Mouse (Mus musculus): ENCODE results near the gene Polr1e. TPM values are rescaled to one million over a fixed set of nuclear protein-coding genes. Genes with fewer than 3 reads are reported as not detected.
"Not testable (repeated sequence)": the region's sequence is repeated elsewhere in the genome, so short reads cannot be mapped to it uniquely, and the experiment has no call there.

Gene Polr1e
- polyA plus RNA-seq, 1 experiment from 2014 or later, result 3.3 TPM

DNA sequence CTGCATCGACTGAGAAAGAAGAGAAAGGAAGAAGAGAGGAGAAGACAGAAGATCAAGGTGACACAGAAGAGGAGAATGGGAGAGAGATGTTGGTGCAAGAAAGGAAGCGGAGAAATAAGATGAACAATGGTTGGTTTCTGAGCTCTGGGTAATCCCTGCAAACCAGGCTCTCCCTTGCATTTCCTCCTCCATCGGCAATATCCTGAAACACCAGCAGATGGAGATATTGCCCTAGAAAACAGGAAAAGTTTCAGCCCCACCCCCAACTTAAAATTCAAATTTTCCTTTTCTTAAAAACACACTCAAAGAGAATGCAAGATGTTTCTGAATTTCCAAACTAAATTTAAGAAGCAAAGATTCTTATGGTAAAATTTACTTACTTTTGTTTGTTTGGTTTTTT lies 2.8 kb upstream of the Polr1e start:
- Histone ChIP-seq H3K79me2 (ENCODE audit: inconsistent target) (peaks cover 7% of the 10 kb centered on the region), H3K36me3 (ENCODE audit: inconsistent target) (no peaks in the 10 kb centered on the region)
- 18% methylated on average over 3 of the region's 3 CpGs for WGBS (ENCODE audit: missing documents)

DNA sequence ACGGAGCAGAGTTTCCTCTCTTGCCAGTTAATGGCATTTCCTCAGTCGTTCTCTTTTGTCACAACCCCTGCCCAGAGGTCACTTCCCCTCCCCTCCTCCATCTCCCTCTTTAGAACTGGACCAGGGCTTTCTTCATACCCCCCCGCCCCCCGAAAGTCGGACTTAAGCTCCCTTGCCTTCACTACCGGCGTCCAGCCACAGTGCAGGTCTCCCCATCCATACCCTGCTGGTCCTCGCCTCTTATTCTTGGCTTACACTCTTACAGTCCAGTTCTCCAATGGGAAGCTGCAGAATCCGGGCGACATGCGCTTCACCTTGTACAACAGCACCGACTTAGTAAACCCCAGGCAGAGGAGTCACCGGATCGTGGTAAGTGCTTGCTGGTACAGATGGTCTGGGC lies 626 bp downstream of the Polr1e start:
- Histone ChIP-seq H3K4me3 (ENCODE audit: inconsistent target) (peak overlapping the region; percentile 72), H3K27ac (no peak overlapping the region), H3K36me3 (ENCODE audit: inconsistent target) (no peaks in the 10 kb centered on the region), H3K79me2 (ENCODE audit: inconsistent target) (no peaks in the 10 kb centered on the region)
- WGBS (ENCODE audit: missing documents), result 3% methylated on average over 10 of the region's 14 CpGs

More for the DNA sequence above, 2.8 kb upstream of the Polr1e start:
- Histone ChIP-seq H3K27ac (no peak overlapping the region), H3K4me3 (ENCODE audit: inconsistent target) (no peak overlapping the region)

DNA sequence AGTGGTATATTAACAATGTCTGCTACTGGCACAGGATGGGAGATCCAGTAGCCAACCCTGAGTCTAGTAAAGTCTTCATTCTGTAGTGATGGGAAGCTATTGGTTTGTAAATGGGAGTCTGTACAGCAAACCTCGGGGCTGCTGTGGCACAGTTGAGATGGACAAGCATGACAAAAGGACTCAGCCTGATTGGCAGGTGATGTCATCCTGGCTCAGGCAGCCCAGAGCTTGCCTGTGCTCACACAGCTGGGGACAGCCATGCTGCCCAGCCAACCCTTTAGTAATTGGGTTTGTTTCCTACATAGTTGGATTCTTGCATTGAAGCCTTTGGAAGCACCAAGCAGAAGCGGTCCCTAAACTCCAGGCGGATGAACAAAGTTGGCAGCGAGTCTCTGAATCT lies 8.1 kb downstream of the Polr1e start:
- no peaks in the 10 kb centered on the region for H3K36me3 ChIP-seq (ENCODE audit: inconsistent target)

DNA sequence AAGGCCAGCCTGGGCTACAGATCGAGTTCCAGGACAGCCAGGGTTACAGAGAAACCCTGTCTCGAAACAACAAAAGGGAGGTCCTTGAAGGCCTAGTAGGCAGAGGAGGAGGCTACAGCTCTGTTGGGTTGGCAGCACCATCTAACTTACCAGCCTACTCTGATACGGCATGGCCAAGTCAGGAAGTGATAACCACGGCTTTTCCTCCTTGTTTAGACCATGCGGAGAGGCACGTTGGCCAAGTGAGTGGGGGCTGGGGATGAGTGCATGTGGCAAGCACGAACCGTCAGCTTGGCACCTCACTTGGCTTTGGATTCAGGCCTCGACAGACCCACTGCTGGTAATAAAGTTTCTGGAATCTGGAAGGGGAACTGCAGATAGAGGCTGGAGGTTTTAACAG lies 14.2 kb downstream of the Polr1e start:
- Histone ChIP-seq H3K79me2 (ENCODE audit: inconsistent target) (no peaks in the 10 kb centered on the region), H3K4me3 (ENCODE audit: inconsistent target) (no peak overlapping the region), H3K36me3 (ENCODE audit: inconsistent target) (no peaks in the 10 kb centered on the region), H3K27ac (no peak overlapping the region)
- WGBS (ENCODE audit: missing documents), result 29% methylated on average over 9 of the region's 9 CpGs

More for the DNA sequence above, 8.1 kb downstream of the Polr1e start:
- Histone ChIP-seq H3K79me2 (ENCODE audit: inconsistent target) (no peaks in the 10 kb centered on the region), H3K4me3 (ENCODE audit: inconsistent target) (no peak overlapping the region), H3K27ac (no peak overlapping the region)
- WGBS (ENCODE audit: missing documents), result 100% methylated on average over 4 of the region's 4 CpGs

DNA sequence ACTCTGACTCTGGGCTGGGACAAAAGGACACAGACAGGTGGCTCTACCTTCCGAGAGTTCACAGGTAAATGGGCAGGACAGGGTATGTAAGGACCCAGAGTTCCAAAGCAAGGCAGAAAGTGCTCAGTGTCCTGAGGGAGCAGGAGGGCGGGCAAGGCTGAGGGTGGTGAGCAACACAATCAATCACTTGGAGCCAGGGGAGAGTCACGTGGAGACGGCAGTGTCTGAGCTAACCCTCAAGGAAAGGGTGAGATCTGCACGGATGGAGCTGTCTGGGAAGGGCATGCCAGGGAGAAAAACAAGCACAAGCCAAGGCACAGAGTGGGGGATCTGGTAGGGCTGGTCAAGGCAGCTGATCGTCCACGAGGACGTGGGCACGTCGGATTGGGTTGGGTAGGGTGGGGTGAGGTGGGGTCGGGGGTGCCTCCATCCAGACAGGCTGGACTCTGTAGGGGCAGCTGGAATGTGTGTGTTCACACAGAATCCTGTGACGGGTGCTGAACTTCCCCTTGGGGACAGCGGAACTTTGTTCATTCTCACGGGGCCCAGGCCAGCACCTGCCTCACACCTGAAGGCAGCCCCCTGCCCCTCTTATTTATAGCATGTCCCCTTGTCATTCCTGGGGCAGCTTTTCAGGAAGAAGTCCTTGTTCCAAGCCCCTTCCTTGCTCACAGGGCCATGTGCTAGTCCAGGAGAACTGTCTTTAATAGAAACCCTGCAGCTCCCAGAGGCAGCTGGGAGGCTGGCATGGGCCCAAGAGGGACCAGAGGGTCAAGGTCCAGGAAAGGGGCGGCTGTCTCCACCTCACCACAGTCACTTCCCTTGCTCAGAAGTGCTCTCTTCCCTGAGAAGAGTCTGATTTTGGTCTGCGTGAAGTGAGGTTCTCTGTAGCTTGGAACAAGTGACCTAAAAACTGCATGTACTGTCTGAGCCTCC lies 16.6 kb downstream of the Polr1e start:
- H3K36me3 ChIP-seq (ENCODE audit: inconsistent target), result no peaks in the 10 kb centered on the region
- 64% methylated on average over 16 of the region's 16 CpGs for WGBS (ENCODE audit: missing documents)

DNA sequence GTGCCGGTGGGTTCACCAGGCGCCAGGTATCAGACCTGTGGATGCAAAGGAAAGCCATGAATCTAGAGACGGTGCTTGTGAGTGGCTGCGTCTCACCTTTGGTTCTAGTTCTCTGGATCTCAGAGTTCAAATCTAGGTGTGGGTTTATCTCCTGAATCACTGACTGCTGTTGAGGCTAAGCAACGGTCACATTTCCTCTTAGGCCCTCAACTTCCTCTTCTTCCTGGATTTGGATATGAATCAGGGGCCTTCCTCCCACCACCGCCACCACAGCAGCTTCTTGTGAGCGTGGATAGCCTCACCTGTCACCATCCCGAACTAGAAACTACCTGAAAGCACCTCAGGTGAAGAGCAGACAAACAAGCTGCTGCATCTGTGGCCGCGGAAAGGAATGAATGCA lies 17.7 kb downstream of the Polr1e start:
- Histone ChIP-seq H3K36me3 (ENCODE audit: inconsistent target) (no peaks in the 10 kb centered on the region), H3K4me3 (ENCODE audit: inconsistent target) (no peak overlapping the region), H3K79me2 (ENCODE audit: inconsistent target) (no peaks in the 10 kb centered on the region), H3K27ac (no peak overlapping the region)
- 48% methylated on average over 10 of the region's 10 CpGs for WGBS (ENCODE audit: missing documents)

More for the DNA sequence above, 16.6 kb downstream of the Polr1e start:
- Histone ChIP-seq H3K27ac (no peak overlapping the region), H3K79me2 (ENCODE audit: inconsistent target) (no peaks in the 10 kb centered on the region), H3K4me3 (ENCODE audit: inconsistent target) (no peak overlapping the region)

DNA sequence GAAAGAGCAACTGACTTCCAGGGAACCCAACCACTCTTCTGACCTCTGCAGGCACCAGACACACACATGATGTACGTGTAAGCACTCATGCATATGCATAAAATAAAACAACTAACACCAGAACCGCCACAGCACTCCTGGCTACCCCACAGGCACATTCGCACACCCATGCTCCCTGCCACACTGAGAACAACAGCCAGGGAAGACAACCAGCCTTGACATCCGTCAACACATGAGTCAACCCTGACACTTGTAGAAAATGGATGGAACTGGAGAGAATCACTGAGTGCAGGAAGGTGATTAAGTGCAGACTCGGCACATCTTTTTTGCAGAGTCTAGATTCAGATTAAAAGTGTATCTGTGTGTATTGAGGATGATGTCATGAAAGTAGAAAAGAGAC lies 18.2 kb downstream of the Polr1e start:
- WGBS (ENCODE audit: missing documents), result 96% methylated on average over 5 of the region's 5 CpGs
- no peak overlapping the region for H3K27ac ChIP-seq
- H3K4me3 ChIP-seq (ENCODE audit: inconsistent target), result no peak overlapping the region
- H3K79me2 ChIP-seq (ENCODE audit: inconsistent target), result no peaks in the 10 kb centered on the region
- H3K36me3 ChIP-seq (ENCODE audit: inconsistent target), result no peaks in the 10 kb centered on the region

DNA sequence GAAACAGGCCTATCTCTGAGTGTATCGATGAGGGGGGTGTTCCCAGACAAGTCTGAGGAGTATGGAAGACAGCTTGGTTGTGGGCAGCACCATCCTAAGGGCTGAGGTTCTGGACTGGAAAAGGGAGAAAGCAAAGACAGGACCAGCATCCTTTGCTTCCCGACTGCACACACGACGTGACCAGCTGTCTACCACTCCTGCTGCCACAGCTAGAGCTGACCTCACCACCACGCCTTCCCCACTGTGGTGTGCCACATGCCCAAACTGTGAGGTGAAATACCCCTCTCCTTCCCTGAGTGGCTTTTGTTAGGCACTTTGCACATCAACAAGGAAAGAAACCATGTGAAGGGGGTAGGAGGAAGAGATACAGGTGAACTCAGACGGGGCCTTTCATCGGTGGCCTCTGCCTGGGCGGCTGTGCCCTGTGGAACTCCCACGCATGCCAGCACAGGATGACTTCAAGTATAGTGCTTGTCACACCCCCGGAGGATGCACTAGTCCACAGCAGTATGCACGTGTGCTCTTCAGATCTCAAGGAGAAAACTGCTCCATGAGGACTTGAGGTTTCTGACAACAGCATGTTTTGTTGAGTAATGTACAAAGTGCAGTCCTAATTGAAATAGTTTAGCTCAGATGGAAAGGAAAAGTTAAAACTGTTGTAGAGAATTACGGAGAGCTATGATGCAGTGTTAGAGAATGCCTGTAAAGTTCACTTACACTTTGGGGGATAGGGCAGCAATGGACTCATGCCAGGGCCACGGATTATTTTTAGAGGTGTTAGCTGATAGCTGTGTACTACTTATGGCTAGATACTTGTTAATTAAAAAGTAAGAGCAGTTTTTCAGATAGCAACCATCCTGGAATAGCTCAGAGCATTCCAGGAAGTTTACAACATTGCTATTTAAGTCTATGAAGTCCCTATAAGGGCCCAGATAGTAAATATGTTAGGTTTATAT lies 19.4 kb downstream of the Polr1e start:
- no peaks in the 10 kb centered on the region for H3K79me2 ChIP-seq (ENCODE audit: inconsistent target)
- WGBS (ENCODE audit: missing documents), result 78% methylated on average over 13 of the region's 13 CpGs
- no peaks in the 10 kb centered on the region for H3K36me3 ChIP-seq (ENCODE audit: inconsistent target)
- H3K27ac ChIP-seq, result no peak overlapping the region
- no peak overlapping the region for H3K4me3 ChIP-seq (ENCODE audit: inconsistent target)

DNA sequence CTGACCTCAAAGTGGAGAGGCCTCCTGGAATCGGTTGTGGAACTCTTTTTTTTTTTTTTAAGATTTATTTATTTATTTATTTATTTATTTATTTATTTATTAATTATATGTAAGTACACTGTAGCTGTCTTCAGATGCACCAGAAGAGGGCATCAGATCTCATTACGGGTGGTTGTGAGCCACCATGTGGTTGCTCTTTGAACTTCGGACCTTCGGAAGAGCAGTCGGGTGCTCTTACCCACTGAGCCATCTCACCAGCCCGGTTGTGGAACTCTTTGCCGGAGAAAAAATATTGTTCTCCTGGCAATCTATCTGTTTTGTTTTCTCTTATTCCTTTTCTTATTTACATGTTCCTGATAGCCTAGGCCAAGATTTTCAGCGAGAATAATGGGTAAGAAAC lies 20.5 kb downstream of the Polr1e start:
- not testable (repeated sequence) for H3K36me3 ChIP-seq (ENCODE audit: inconsistent target); H3K79me2 ChIP-seq (ENCODE audit: inconsistent target); H3K27ac ChIP-seq; H3K4me3 ChIP-seq (ENCODE audit: inconsistent target)
- 53% methylated on average over 8 of the region's 8 CpGs for WGBS (ENCODE audit: missing documents)

DNA sequence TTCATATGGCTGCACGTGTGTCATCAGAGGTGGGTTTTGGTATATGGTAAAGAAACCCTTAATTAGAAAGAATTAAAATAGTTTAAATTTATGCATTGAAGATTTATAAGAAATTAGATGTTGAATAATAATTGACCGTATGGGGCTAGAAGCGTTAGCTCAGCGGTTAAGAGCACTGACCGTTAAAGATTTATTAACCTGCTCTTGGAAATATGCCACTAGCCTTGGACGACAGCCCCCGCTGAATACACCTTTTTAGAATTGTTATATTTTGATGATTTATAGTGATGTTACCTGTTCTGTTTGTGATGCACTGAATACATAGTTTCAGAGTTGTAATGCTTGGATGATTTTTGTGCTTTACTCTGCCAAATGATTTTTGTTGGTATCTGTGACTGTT lies 21.2 kb downstream of the Polr1e start:
- H3K27ac ChIP-seq; H3K4me3 ChIP-seq (ENCODE audit: inconsistent target); H3K36me3 ChIP-seq (ENCODE audit: inconsistent target); H3K79me2 ChIP-seq (ENCODE audit: inconsistent target): not testable (repeated sequence)
- WGBS (ENCODE audit: missing documents), result 94% methylated on average over 7 of the region's 7 CpGs

DNA sequence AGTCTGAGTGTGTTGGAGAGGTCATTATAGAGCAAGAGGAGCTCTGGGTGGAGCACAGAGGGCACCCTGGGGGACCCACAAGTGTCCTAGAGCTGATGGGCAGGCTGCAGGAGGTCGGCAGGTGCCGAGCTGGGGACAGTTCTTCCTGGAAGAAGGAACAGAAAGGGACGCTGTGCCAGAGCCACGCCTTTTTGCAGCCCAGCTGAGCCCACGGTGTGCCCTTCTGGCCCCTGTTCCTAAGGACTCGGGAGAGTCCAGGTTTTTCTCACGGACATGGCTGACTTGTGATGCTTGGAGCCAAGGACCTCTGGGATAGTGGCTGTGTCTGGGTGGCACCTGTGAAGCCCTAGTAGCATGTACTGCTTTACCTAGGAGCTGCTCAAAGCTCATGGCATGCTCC lies 22.4 kb downstream of the Polr1e start:
- Histone ChIP-seq H3K27ac (no peak overlapping the region), H3K4me3 (ENCODE audit: inconsistent target) (no peak overlapping the region), H3K79me2 (ENCODE audit: inconsistent target) (no peaks in the 10 kb centered on the region), H3K36me3 (ENCODE audit: inconsistent target) (no peaks in the 10 kb centered on the region)
- 92% methylated on average over 7 of the region's 7 CpGs for WGBS (ENCODE audit: missing documents)

DNA sequence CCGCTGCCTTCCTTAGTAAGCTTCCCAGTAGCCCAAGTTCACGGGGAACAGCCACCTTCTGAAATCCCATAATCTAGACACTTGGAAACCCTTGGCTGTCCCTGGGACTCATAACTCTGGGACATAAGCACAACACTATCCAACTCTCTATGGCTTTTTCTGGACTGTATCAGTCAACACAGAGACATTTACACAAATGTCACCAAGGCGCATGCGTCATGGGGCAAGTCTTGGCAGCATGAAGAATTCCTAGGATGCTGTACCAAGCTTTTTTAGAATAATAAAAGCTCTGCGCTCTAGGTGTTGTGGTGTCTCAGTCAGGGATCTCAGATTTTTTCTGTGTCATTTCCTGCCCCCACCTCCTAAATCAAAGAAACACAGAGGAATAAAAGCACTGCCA lies 28.3 kb downstream of the Polr1e start:
- 100% methylated on average over 5 of the region's 5 CpGs for WGBS (ENCODE audit: missing documents)
- no peaks in the 10 kb centered on the region for H3K36me3 ChIP-seq (ENCODE audit: inconsistent target)
- no peak overlapping the region for H3K4me3 ChIP-seq (ENCODE audit: inconsistent target)
- H3K79me2 ChIP-seq (ENCODE audit: inconsistent target), result no peaks in the 10 kb centered on the region
- H3K27ac ChIP-seq, result no peak overlapping the region

DNA sequence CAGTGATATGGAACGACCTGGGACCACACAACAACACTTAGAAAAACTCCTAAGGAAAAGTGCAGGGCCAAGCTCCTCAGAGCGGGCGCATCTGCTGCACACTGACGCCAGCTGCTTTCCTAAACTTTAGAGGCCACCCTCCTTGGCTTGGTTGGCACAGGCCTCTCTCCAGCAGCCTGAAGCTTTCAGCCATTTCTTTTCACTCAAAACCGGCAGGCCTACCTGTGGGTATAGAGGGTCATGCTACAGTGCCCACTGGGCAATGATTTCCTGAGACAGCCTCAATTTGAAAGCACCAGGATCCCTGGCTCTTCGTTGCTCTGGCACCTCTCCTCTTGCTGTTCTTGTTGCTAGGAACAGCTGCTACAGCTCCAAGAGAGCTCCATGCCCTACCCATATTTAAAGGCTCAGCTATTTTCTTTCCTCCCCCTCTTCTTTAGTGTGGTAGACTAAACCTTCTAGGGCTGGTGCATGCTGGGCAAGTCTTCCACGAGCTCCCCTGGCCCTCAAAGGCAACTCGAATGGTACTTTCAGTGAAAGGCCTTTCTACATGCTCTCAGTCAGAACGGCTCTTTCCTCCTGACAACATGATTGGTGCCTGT lies 29.0 kb downstream of the Polr1e start:
- 89% methylated on average over 9 of the region's 9 CpGs for WGBS (ENCODE audit: missing documents)
- Histone ChIP-seq H3K36me3 (ENCODE audit: inconsistent target) (no peaks in the 10 kb centered on the region), H3K27ac (no peak overlapping the region), H3K4me3 (ENCODE audit: inconsistent target) (no peak overlapping the region), H3K79me2 (ENCODE audit: inconsistent target) (no peaks in the 10 kb centered on the region)

DNA sequence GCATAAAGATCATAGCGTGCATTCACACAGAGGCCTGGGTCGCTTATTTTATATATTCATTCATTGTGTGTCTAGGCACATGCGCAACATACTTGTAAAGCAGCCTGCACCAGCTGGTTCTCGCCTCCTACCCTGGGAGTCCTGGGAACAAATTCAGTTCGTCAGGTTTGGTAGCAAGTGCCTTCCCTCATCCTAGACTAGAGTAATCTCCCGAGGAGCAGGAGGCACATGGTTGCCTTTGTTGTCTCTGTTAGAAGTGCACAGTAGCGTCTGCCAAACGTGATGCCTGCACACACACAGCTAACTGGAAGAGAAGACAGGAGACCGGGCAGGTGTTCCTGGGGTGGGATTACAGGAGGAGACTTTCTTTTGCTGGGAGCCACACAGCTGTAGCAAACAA lies 29.6 kb downstream of the Polr1e start:
- WGBS (ENCODE audit: missing documents), result 95% methylated on average over 9 of the region's 9 CpGs
- no peaks in the 10 kb centered on the region for H3K36me3 ChIP-seq (ENCODE audit: inconsistent target)
- H3K79me2 ChIP-seq (ENCODE audit: inconsistent target), result no peaks in the 10 kb centered on the region
- no peak overlapping the region for H3K27ac ChIP-seq
- H3K4me3 ChIP-seq (ENCODE audit: inconsistent target), result no peak overlapping the region
